Mouse (Mus musculus) brain, embryonic 14.5 days (tissue): ENCODE results near the gene Dbil5.

ENCODE experiments used
- CTCF ChIP-seq: fragments of 200-500 bp; IDR thresholded peaks from 2 replicates; pipeline ENCODE4 v1.5.1; 2012; ENCODE audit warnings: inconsistent platforms, mild to moderate bottlenecking, moderate library complexity, borderline replicate concordance; ENCODE audit not compliant: insufficient read depth, insufficient read length; ENCODE audit errors: extremely low read depth
- POLR2A ChIP-seq: fragments of 200-500 bp; IDR thresholded peaks from 2 replicates; pipeline ENCODE4 v1.6.1; 2012; ENCODE audit warnings: mild to moderate bottlenecking, inconsistent platforms, borderline replicate concordance; ENCODE audit not compliant: poor library complexity, insufficient read depth, insufficient read length, severe bottlenecking; ENCODE audit errors: extremely low read depth

DNA sequence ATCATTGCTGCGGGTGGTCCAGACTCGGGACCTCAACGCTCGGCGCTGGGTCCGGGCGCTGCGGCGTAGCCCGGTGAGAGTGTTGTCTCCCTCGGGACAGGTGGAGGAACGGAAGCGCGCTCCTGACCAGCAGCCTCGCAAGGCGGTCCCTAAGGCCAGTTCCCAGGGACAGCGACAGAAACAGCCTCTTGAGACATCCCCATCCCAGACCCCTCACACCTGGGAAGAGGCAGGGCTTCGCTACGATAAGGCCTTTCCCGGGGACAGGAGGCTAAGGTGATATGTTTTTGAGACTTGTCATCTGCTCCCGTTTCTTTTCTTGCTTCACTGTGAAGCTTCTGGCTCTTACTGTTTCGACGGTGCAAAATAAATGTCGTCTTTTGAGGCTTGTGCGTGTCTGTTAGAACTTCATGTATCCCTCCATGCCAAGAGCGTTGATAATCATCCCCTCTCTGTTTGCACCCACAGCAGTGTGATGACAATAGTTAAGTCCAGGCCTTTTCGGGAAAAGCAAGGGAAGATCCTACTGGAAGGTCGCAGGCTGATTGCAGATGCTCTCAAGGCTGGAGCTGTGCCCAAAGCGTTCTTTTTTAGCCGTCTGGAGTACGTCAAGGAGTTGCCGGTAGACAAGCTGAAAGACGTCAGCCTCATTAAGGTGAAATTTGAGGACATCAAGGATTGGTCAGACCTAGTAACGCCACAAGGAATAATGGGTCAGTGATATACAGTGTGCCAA, 26.6 kb downstream of the Dbil5 start:
- TF ChIP-seq CTCF (no peak), POLR2A (no peak)
